Mouse (Mus musculus) limb, embryonic 14.5 days (tissue): ENCODE results near the gene Acat1. TPM values are rescaled to one million over a fixed set of nuclear protein-coding genes. Genes with fewer than 3 reads are reported as not detected.

Experiments
- ATAC-seq: fragments of 200-750 bp; cut with Nextera tagmentation; 2 replicates; pipeline ENCODE4 v1.8.0; 2017; ENCODE audit warnings: low read depth, moderate number of reproducible peaks, moderate TSS enrichment; ENCODE audit not compliant: low FRiP score
- DNase-seq: peaks from one replicate; pipeline ENCODE4 v3.0.0-alpha.2; 2015; ENCODE audit warnings: low spot score
- H3K27ac ChIP-seq: fragments of 300-500 bp; sonication (generic); replicated peaks from 2 replicates; pipeline ENCODE4 v1.5.1; 2014; ENCODE audit warnings: low read depth, mild to moderate bottlenecking, low read length, moderate library complexity, mixed read lengths
- H3K27me3 ChIP-seq: fragments of 300-500 bp; sonication (generic); 2 replicates; pipeline ENCODE4 v1.6.1; 2014; ENCODE audit warnings: low read length, mixed read lengths; ENCODE audit not compliant: control insufficient read depth, insufficient read depth
- H3K36me3 ChIP-seq: fragments of 300-500 bp; sonication (generic); 2 replicates; pipeline ENCODE4 v1.6.1; 2014; ENCODE audit warnings: mild to moderate bottlenecking, low read length, moderate library complexity, mixed read lengths; ENCODE audit not compliant: control insufficient read depth, insufficient read depth
- H3K4me1 ChIP-seq: fragments of 300-500 bp; sonication (generic); 2 replicates; pipeline ENCODE4 v1.6.1; 2014; ENCODE audit warnings: antibody characterized with exemption, low read length, mixed read lengths; ENCODE audit not compliant: control insufficient read depth, insufficient read depth
- H3K4me2 ChIP-seq: fragments of 300-500 bp; sonication (generic); replicated peaks from 2 replicates; pipeline ENCODE4 v1.6.1; 2014; ENCODE audit warnings: low read depth, mild to moderate bottlenecking, low read length, moderate library complexity; ENCODE audit not compliant: severe bottlenecking
- H3K4me3 ChIP-seq: fragments of 300-500 bp; sonication (generic); replicated peaks from 2 replicates; pipeline ENCODE4 v1.5.1; 2014; ENCODE audit warnings: low read length
- H3K9ac ChIP-seq: fragments of 300-500 bp; sonication (generic); 2 replicates; pipeline ENCODE4 v1.6.1; 2014; ENCODE audit warnings: mild to moderate bottlenecking, low read depth, low read length, moderate library complexity; ENCODE audit not compliant: severe bottlenecking
- H3K9me3 ChIP-seq: fragments of 300-500 bp; sonication (generic); 2 replicates; pipeline ENCODE4 v1.6.1; 2016; ENCODE audit warnings: low read length; ENCODE audit not compliant: control insufficient read depth
- POLR2A ChIP-seq: fragments of 200-500 bp; IDR thresholded peaks from 2 replicates; pipeline ENCODE4 v1.8.0; 2012; ENCODE audit warnings: inconsistent platforms, mild to moderate bottlenecking, moderate library complexity, borderline replicate concordance; ENCODE audit not compliant: insufficient read depth, insufficient read length; ENCODE audit errors: extremely low read depth
- WGBS: fragments of 180-500 bp; shearing (Covaris S2); extraction: QIAGEN DNeasy Blood & Tissue Kit; methylation state at CpG from one replicate; pipeline ENCODE4 v1.1.7; 2014; 5-methylcytosine and 5-hydroxymethylcytosine counted together
- polyA plus RNA-seq, 2 experiments: library from polyadenylated mRNA; depleted of rRNA in 1 of 2; stranded (reverse) in 1 of 2; unstranded in 1 of 2; fragments of >200 nt; fragmentation: Nextera tagmentation in 1 of 2; extraction: Ambion mirVana in 1 of 2; gene quantifications; 2 replicates each; pipeline versions ENCODE4 v1.2.1 to v1.2.3; 2012 to 2014

The Acat1 gene
- polyA plus RNA-seq, 2 experiments: 105 to 166 TPM

DNA sequence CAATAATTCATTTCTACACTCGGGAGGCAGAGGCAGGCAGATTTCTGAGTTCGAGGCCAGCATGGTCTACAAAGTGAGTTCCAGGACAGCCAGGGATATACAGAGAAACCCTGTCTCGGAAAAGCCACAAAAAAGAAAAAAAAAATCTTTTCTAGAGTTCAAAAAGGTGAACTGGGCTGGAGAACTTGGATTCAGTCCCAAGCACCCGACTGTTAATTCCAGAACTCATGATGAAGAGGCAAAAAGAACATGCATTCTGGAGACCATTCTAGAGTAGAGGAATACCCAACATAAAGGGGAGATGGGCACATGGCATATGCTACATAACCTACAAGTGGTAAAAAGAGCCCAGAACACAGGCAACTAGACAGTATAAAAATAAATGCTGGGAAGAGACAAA, 2.4 kb downstream of the Acat1 start:
- no peak overlapping the region for H3K27ac ChIP-seq

DNA sequence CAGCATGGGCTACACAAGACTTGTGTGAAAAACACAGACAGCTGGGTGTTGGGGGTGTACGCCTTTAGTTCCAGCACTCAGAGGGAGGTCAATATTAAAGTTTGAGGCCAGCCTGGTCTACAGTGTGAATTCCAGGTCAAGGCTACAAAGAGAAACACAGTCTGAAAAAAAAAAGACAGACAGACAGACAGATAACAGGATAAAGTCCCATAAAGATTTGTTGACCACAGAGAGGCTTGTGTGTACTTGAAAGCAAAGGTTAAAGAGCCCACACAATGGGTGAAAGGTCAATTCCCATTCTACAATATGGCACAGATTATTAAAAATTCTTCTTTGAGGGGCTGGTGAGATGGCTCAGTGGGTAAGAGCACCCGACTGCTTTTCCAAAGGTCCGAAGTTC, 3.0 kb downstream of the Acat1 start:
- Histone ChIP-seq H3K4me1 (peaks cover 4% of the 10 kb centered on the region), H3K9me3 (no peaks in the 10 kb centered on the region), H3K4me3 (no peak overlapping the region), H3K27ac (no peak overlapping the region), H3K36me3 (no peaks in the 10 kb centered on the region), H3K9ac (no peak overlapping the region), H3K4me2 (no peak overlapping the region), H3K27me3 (no peaks in the 10 kb centered on the region)
- DNase-seq: no peak
- ATAC-seq: no peak
- 90% methylated on average over 3 of the region's 3 CpGs for WGBS
- TF ChIP-seq POLR2A: no peak

More for the DNA sequence above, 2.4 kb downstream of the Acat1 start:
- TF ChIP-seq POLR2A: no peak
- peaks cover 4% of the 10 kb centered on the region for H3K4me1 ChIP-seq
- ATAC-seq (no peak), DNase-seq (no peak)
- no peaks in the 10 kb centered on the region for H3K36me3 ChIP-seq
- 95% methylated on average over 4 of the region's 4 CpGs for WGBS
- H3K4me2 ChIP-seq: no peak overlapping the region
- no peaks in the 10 kb centered on the region for H3K9me3 ChIP-seq
- no peaks in the 10 kb centered on the region for H3K27me3 ChIP-seq
- H3K9ac ChIP-seq: no peak overlapping the region
- no peak overlapping the region for H3K4me3 ChIP-seq

DNA sequence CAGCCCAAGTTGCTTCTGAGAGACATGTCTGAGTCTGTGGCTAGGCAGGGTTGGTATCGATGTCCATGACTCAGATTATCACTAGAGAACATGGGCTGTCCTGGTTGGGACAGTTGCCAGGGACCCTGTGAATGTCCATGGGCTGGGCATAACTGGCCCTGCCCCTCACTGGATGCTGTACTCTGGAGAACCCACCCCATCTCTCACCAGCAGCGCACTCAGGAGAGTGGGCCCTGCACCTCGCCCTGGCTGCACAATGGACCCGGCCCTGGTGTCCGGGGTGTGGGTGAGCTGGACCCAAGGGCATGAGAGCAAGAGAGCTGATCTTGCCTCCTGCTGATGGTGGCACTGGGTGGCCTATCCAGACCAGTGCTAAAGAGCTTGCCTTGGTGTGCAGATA, 5.2 kb downstream of the Acat1 start:
- TF ChIP-seq POLR2A: no peak
- no peak for ATAC-seq
- WGBS: 94% methylated on average over 5 of the region's 5 CpGs
- Histone ChIP-seq H3K36me3 (no peaks in the 10 kb centered on the region), H3K27ac (no peak overlapping the region), H3K9me3 (no peaks in the 10 kb centered on the region), H3K4me1 (peaks cover 4% of the 10 kb centered on the region), H3K27me3 (no peaks in the 10 kb centered on the region), H3K9ac (no peak overlapping the region), H3K4me3 (no peak overlapping the region), H3K4me2 (no peak overlapping the region)
- DNase-seq: no peak

DNA sequence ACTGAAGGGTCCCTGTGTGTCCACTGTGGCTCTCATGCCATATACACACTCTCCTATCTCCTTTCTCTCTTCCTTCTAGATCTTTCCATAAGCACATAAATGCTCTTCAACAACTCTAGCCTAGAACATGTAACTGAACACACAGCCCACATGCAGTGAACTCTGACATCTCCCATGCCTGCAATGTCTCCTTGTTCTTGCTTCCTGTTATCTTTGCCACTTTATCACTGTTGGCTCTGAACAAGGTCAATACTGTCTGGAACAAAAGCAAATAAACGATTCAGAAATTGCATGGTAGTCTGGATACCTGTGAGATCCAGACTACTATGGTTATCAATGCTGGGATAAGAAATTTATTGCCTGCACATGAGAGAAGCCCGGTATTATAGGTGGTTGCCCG, 6.3 kb downstream of the Acat1 start:
- no peak overlapping the region for H3K9ac ChIP-seq
- no peaks in the 10 kb centered on the region for H3K27me3 ChIP-seq
- no peak for TF ChIP-seq POLR2A
- no peaks in the 10 kb centered on the region for H3K36me3 ChIP-seq
- no peaks in the 10 kb centered on the region for H3K9me3 ChIP-seq
- no peak for DNase-seq
- H3K4me3 ChIP-seq: no peak overlapping the region
- H3K4me1 ChIP-seq: no peaks in the 10 kb centered on the region
- WGBS: 83% methylated on average over 3 of the region's 3 CpGs
- H3K27ac ChIP-seq: no peak overlapping the region
- no peak overlapping the region for H3K4me2 ChIP-seq
- ATAC-seq: no peak

DNA sequence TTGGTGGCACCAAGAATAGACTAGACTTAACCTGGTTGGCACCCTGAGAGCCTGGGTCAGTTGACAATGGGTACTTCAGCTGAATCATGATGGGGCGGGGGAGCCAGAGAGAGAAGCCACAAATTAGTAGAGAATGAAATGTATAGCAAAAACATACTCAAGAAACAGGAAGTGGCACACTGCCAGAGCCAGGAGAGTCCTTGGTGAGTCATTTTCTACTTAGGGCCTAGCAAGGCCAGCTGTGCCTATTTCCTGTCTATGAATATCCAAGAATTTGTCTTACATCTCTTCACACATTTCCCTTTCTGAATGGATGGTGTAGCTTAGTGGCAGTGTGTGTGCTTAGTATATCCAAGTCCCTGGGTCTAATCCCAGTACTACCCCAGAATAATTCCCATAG, 6.8 kb downstream of the Acat1 start:
- no peak for TF ChIP-seq POLR2A
- ATAC-seq (no peak), DNase-seq (peak; percentile 49)
- WGBS: 80% methylated on average over 1 of the region's 1 CpGs
- H3K27me3 ChIP-seq: no peaks in the 10 kb centered on the region
- no peak overlapping the region for H3K27ac ChIP-seq
- H3K4me1 ChIP-seq: no peaks in the 10 kb centered on the region
- H3K9ac ChIP-seq: no peak overlapping the region
- no peaks in the 10 kb centered on the region for H3K9me3 ChIP-seq
- H3K36me3 ChIP-seq: no peaks in the 10 kb centered on the region
- H3K4me2 ChIP-seq: no peak overlapping the region
- H3K4me3 ChIP-seq: no peak overlapping the region

DNA sequence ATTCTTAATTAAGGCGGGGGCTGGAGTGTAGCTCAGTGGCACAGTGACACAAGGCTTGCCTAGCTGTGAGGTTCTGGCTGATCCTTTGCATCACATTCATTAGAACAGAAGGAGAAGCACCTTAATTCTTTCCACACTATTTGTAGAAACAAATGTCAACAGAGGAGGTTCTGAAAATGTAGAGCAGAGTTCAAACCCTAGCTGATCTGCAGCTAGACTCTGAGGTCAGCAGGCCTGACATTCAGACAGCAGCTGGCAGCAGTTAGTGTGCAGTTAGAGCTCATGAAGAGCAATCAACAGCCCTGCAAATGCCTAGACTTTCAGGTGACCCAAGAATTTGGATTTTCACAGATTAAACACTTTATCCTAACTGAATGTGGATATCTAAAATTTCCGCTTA, 8.6 kb downstream of the Acat1 start:
- Histone ChIP-seq H3K36me3 (peaks cover 10% of the 10 kb centered on the region; the same call in 1 of the 2 replicates), H3K4me3 (no peak overlapping the region), H3K9me3 (no peaks in the 10 kb centered on the region), H3K4me2 (no peak overlapping the region), H3K27me3 (no peaks in the 10 kb centered on the region), H3K27ac (no peak overlapping the region), H3K9ac (no peak overlapping the region), H3K4me1 (no peaks in the 10 kb centered on the region)
- DNase-seq: no peak
- TF ChIP-seq POLR2A: no peak
- WGBS: 94% methylated on average over 2 of the region's 2 CpGs
- ATAC-seq: no peak
